14 mouse cellular contexts compared by ENCODE assay signal in the genomic region with DNA sequence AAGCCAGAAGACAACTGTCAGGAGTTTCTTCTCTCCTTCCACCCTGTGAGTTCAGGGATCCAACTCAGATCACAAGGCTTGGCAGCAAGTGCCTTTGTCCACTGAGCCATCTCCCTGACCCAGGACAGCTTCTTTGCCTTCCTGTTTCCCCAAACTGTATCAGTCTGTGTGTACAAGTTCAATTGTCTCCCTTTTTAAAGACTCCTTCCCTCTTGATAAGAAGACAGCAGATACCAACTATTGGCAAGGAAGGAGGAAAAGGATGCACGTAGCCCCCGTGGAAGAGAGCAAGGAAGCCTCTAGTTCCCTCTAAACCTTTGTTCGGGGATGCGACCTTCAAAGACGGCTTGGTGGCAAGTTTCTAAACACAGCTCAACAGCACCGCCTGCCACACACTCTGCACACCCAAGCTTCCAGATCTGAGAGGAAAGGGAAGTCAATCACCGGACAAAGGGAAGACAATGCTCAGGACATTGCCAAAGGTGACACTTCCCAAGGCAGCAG. TPM values are rescaled to one million over a fixed set of nuclear protein-coding genes. Genes with fewer than 3 reads are reported as not detected.
DNase-seq lines count a peak whose midpoint lies in the region; ATAC-seq and TF ChIP-seq lines count a peak whose summit lies in the region.
"Had no signal": no experiment of that assay in that cellular context is flagged by ENCODE, and none has a peak within 500 bp of the region (broad histone marks: within the 10 kb centered on the region; RNA-seq: fewer than 3 reads in every experiment).

No protein-coding gene starts in this region.

- intact Hi-C loops in heart, postnatal 10 days (cut with DNase I): no loop called here

- TF ChIP-seq CTCF in lung, embryonic 14.5 days (IDR thresholded peaks at IDR 0.05; ENCODE audit: low read depth): no peak

- H3K36me3 ChIP-seq in heart, embryonic 11.5 days (ENCODE audit: control insufficient read depth, insufficient read depth, low read length): no peaks in the 10 kb centered on the region
- no peaks in the 10 kb centered on the region for H3K36me3 ChIP-seq in lung, embryonic 14.5 days (ENCODE audit: insufficient read depth)
- no peaks in the 10 kb centered on the region for H3K36me3 ChIP-seq in intestine, embryonic 16.5 days (ENCODE audit: control insufficient read depth, insufficient read depth, low read length)
- no peaks in the 10 kb centered on the region for H3K36me3 ChIP-seq in midbrain, embryonic 15.5 days (replicated peaks)

- DNase-seq in heart, adult 9 months (ENCODE audit: low spot score in 2 of 2): peak; percentile 28 to 46
- DNase-seq in heart, postnatal 10 days: peak; percentile 30 to 36
- DNase-seq in lung, embryonic 14.5 days: peak; percentile 28
- DNase-seq in thymus, postnatal 25 days: peak; percentile 48
- DNase-seq in retina, postnatal 1 day: no peak

- WGBS in heart, embryonic 11.5 days (ENCODE audit: insufficient replicate concordance): 69% methylated on average over 7 of the region's 7 CpGs
- 72% methylated on average over 7 of the region's 7 CpGs for WGBS in lung, embryonic 14.5 days
- WGBS in intestine, embryonic 16.5 days: 85% methylated on average over 7 of the region's 7 CpGs
- WGBS in midbrain, embryonic 15.5 days: 87% methylated on average over 7 of the region's 7 CpGs

- no peak overlapping the region for H3K4me2 ChIP-seq in heart, embryonic 11.5 days
- H3K4me2 ChIP-seq in lung, embryonic 14.5 days: no peak overlapping the region
- H3K4me2 ChIP-seq in intestine, embryonic 16.5 days (ENCODE audit: low read depth, low read length): no peak overlapping the region
- H3K4me2 ChIP-seq in midbrain, embryonic 15.5 days: no peak overlapping the region
- H3K4me2 ChIP-seq: forebrain, embryonic 13.5 days; hindbrain, embryonic 14.5 days had no signal

- ATAC-seq in heart, embryonic 11.5 days (replicated peaks; ENCODE audit: insufficient number of reproducible peaks, low FRiP score, low TSS enrichment): no peak
- no peak for ATAC-seq in lung, embryonic 14.5 days (ENCODE audit: insufficient read depth)
- ATAC-seq in intestine, embryonic 16.5 days: no peak
- no peak for ATAC-seq in midbrain, embryonic 15.5 days (replicated peaks)
- ATAC-seq: forebrain, embryonic 13.5 days; midbrain, embryonic 16.5 days had no signal

- H3K9ac ChIP-seq in heart, embryonic 11.5 days (ENCODE audit: low read depth, low read length): no peak overlapping the region
- no peak overlapping the region for H3K9ac ChIP-seq in lung, embryonic 14.5 days
- no peak overlapping the region for H3K9ac ChIP-seq in intestine, embryonic 16.5 days (ENCODE audit: low read depth, low read length)
- H3K9ac ChIP-seq in midbrain, embryonic 15.5 days: no peak overlapping the region
- H3K9ac ChIP-seq: forebrain, embryonic 13.5 days; hindbrain, embryonic 14.5 days had no signal

- no peak overlapping the region for H3K27ac ChIP-seq in heart, embryonic 11.5 days (ENCODE audit: low read depth, low read length)
- H3K27ac ChIP-seq in lung, embryonic 14.5 days (ENCODE audit: low read depth): peak overlapping the region; percentile 50; the same call in 1 of the 2 replicates
- no peak overlapping the region for H3K27ac ChIP-seq in intestine, embryonic 16.5 days (ENCODE audit: low read length)
- H3K27ac ChIP-seq in midbrain, embryonic 15.5 days: no peak overlapping the region
- H3K27ac ChIP-seq: forebrain, embryonic 13.5 days; hindbrain, embryonic 14.5 days; left cerebral cortex, adult 2 months had no signal

- H3K9me3 ChIP-seq in heart, embryonic 11.5 days (replicated peaks; ENCODE audit: control insufficient read depth, low read length): no peaks in the 10 kb centered on the region
- no peaks in the 10 kb centered on the region for H3K9me3 ChIP-seq in lung, embryonic 14.5 days (ENCODE audit: low read depth, low read length)
- no peaks in the 10 kb centered on the region for H3K9me3 ChIP-seq in intestine, embryonic 16.5 days (ENCODE audit: control insufficient read depth, low read length)
- H3K9me3 ChIP-seq in midbrain, embryonic 15.5 days: no peaks in the 10 kb centered on the region
- H3K9me3 ChIP-seq: forebrain, embryonic 13.5 days had no signal

- H3K4me3 ChIP-seq in heart, embryonic 11.5 days (ENCODE audit: low read depth, low read length): no peak overlapping the region
- no peak overlapping the region for H3K4me3 ChIP-seq in lung, embryonic 14.5 days (ENCODE audit: low read depth, low read length)
- no peak overlapping the region for H3K4me3 ChIP-seq in intestine, embryonic 16.5 days (ENCODE audit: low read length)
- H3K4me3 ChIP-seq in midbrain, embryonic 15.5 days: no peak overlapping the region
- H3K4me3 ChIP-seq: forebrain, embryonic 13.5 days; left cerebral cortex, adult 2 months had no signal

- H3K4me1 ChIP-seq in heart, embryonic 11.5 days (ENCODE audit: control insufficient read depth, insufficient read depth, low read length): no peaks in the 10 kb centered on the region
- H3K4me1 ChIP-seq in lung, embryonic 14.5 days (ENCODE audit: insufficient read depth): no peaks in the 10 kb centered on the region
- no peaks in the 10 kb centered on the region for H3K4me1 ChIP-seq in intestine, embryonic 16.5 days (ENCODE audit: control insufficient read depth, insufficient read depth, low read length)
- H3K4me1 ChIP-seq in midbrain, embryonic 15.5 days: no peaks in the 10 kb centered on the region
- H3K4me1 ChIP-seq: forebrain, embryonic 13.5 days had no signal

- H3K27me3 ChIP-seq in heart, embryonic 11.5 days (ENCODE audit: control insufficient read depth, insufficient read depth, low read length): no peaks in the 10 kb centered on the region
- no peaks in the 10 kb centered on the region for H3K27me3 ChIP-seq in lung, embryonic 14.5 days (ENCODE audit: insufficient read depth, low read length)
- no peaks in the 10 kb centered on the region for H3K27me3 ChIP-seq in intestine, embryonic 16.5 days (replicated peaks; ENCODE audit: control insufficient read depth, insufficient read depth, low read length)
- no peaks in the 10 kb centered on the region for H3K27me3 ChIP-seq in midbrain, embryonic 15.5 days (replicated peaks)
- H3K27me3 ChIP-seq: forebrain, embryonic 13.5 days had no signal

RNA-seq across cellular contexts. Expression of a gene that starts 7.2 kb away (rescaled TPM):
- 33.9 and 36.8 TPM in 2 replicates for polyA plus RNA-seq in heart, embryonic 11.5 days (2014; fragmentation: Nextera tagmentation; extraction: Ambion mirVana)
- total RNA-seq in heart, postnatal 10 days (2021): 10 to 100 TPM; 30.0 to 39.8 TPM
- polyA plus RNA-seq in lung, embryonic 14.5 days (2014; fragmentation: Nextera tagmentation; extraction: Ambion mirVana): 42.0 and 42.8 TPM in 2 replicates
- 20.7 and 23.1 TPM in 2 replicates for polyA plus RNA-seq in intestine, embryonic 16.5 days (2015; fragmentation: Nextera tagmentation; extraction: Ambion mirVana)
- polyA plus RNA-seq in midbrain, embryonic 15.5 days (2015; fragmentation: Nextera tagmentation; extraction: Ambion mirVana): 45.1 and 46.0 TPM in 2 replicates

RNA-seq across cellular contexts. Expression of a gene that starts 8.9 kb away (rescaled TPM):
- 0.39 and 0.49 TPM in 2 replicates for polyA plus RNA-seq in heart, embryonic 11.5 days (2014; fragmentation: Nextera tagmentation; extraction: Ambion mirVana)
- total RNA-seq in heart, postnatal 10 days (2021): 10 to 100 TPM; 59.3 to 60.3 TPM
- polyA plus RNA-seq in lung, embryonic 14.5 days (2014; fragmentation: Nextera tagmentation; extraction: Ambion mirVana): 0.89 and 1.1 TPM in 2 replicates
- polyA plus RNA-seq in intestine, embryonic 16.5 days (2015; fragmentation: Nextera tagmentation; extraction: Ambion mirVana): 1.6 TPM in 2 replicates
- polyA plus RNA-seq in midbrain, embryonic 15.5 days (2015; fragmentation: Nextera tagmentation; extraction: Ambion mirVana): 0.09 and 0.15 TPM in 2 replicates
- total RNA-seq: left cerebral cortex, adult 2 months had no signal
- polyA plus RNA-seq: cortical plate, adult 2 months had no signal

RNA-seq across cellular contexts. Expression of a gene that starts 41.7 kb away (rescaled TPM):
- not detected in 2 replicates for polyA plus RNA-seq in heart, embryonic 11.5 days (2014; fragmentation: Nextera tagmentation; extraction: Ambion mirVana)
- not detected for total RNA-seq in heart, postnatal 10 days (2021)
- polyA plus RNA-seq in lung, embryonic 14.5 days (2014; fragmentation: Nextera tagmentation; extraction: Ambion mirVana): not detected in 2 replicates
- polyA plus RNA-seq in intestine, embryonic 16.5 days (2015; fragmentation: Nextera tagmentation; extraction: Ambion mirVana): not detected in 2 replicates
- polyA plus RNA-seq in midbrain, embryonic 15.5 days (2015; fragmentation: Nextera tagmentation; extraction: Ambion mirVana): not detected in 2 replicates
- total RNA-seq: left cerebral cortex, adult 2 months had no signal
- polyA plus RNA-seq: cortical plate, adult 2 months; forebrain, embryonic 13.5 days; hindbrain, embryonic 14.5 days; midbrain, embryonic 16.5 days; stomach, embryonic 16.5 days had no signal

RNA-seq across cellular contexts. Expression of a gene that starts 48.1 kb away (rescaled TPM):
- 32.9 and 39.1 TPM in 2 replicates for polyA plus RNA-seq in heart, embryonic 11.5 days (2014; fragmentation: Nextera tagmentation; extraction: Ambion mirVana)
- 10 to 100 TPM; 84.4 to 86.9 TPM for total RNA-seq in heart, postnatal 10 days (2021)
- polyA plus RNA-seq in lung, embryonic 14.5 days (2014; fragmentation: Nextera tagmentation; extraction: Ambion mirVana): 59.3 and 60.0 TPM in 2 replicates
- polyA plus RNA-seq in intestine, embryonic 16.5 days (2015; fragmentation: Nextera tagmentation; extraction: Ambion mirVana): 62.4 and 65.8 TPM in 2 replicates
- polyA plus RNA-seq in midbrain, embryonic 15.5 days (2015; fragmentation: Nextera tagmentation; extraction: Ambion mirVana): 35.3 and 35.4 TPM in 2 replicates

RNA-seq across cellular contexts. Expression of a gene that starts 53.8 kb away (rescaled TPM):
- polyA plus RNA-seq in heart, embryonic 11.5 days (2014; fragmentation: Nextera tagmentation; extraction: Ambion mirVana): not detected in 2 replicates
- total RNA-seq in heart, postnatal 10 days (2021): not detected
- not detected in 2 replicates for polyA plus RNA-seq in lung, embryonic 14.5 days (2014; fragmentation: Nextera tagmentation; extraction: Ambion mirVana)
- polyA plus RNA-seq in intestine, embryonic 16.5 days (2015; fragmentation: Nextera tagmentation; extraction: Ambion mirVana): not detected in 2 replicates
- not detected in 2 replicates for polyA plus RNA-seq in midbrain, embryonic 15.5 days (2015; fragmentation: Nextera tagmentation; extraction: Ambion mirVana)
- total RNA-seq: left cerebral cortex, adult 2 months had no signal
- polyA plus RNA-seq: cortical plate, adult 2 months; forebrain, embryonic 13.5 days; hindbrain, embryonic 14.5 days; midbrain, embryonic 16.5 days; stomach, embryonic 16.5 days had no signal
